Mouse (Mus musculus) intestine, embryonic 14.5 days (tissue): Measurements from ENCODE around the gene Utp11. TPM values are rescaled to one million over a fixed set of nuclear protein-coding genes. Genes with fewer than 3 reads are reported as not detected.
"Not testable (repeated sequence)": the region's sequence is repeated elsewhere in the genome, so short reads cannot be mapped to it uniquely, and the experiment has no call there.

Experiments used
- ATAC-seq: fragments of 200-750 bp; cut with Nextera tagmentation; replicated peaks from 2 replicates; pipeline ENCODE4 v1.8.0; 2017; ENCODE audit warnings: low read depth, moderate number of reproducible peaks, moderate TSS enrichment, moderate library complexity; ENCODE audit not compliant: low FRiP score, low TSS enrichment
- DNase-seq: peaks from one replicate; pipeline ENCODE4 v3.0.0-alpha.2; 2018; ENCODE audit warnings: low spot score
- H3K27ac ChIP-seq: fragments of 300-500 bp; sonication (generic); 2 replicates; pipeline ENCODE4 v1.5.1; 2014; ENCODE audit warnings: low read depth, mild to moderate bottlenecking, control low read depth
- H3K27me3 ChIP-seq: fragments of 300-500 bp; sonication (generic); replicated peaks from 2 replicates; pipeline ENCODE4 v1.6.1; 2014; ENCODE audit warnings: low read length, control low read depth; ENCODE audit not compliant: control insufficient read depth, insufficient read depth
- H3K36me3 ChIP-seq: fragments of 300-500 bp; sonication (generic); 2 replicates; pipeline ENCODE4 v1.6.1; 2014; ENCODE audit warnings: low read length, control low read depth; ENCODE audit not compliant: control insufficient read depth, insufficient read depth
- H3K4me1 ChIP-seq: fragments of 300-500 bp; sonication (generic); replicated peaks from 2 replicates; pipeline ENCODE4 v1.6.1; 2014; ENCODE audit warnings: low read length, control low read depth, mixed read lengths; ENCODE audit not compliant: control insufficient read depth, insufficient read depth
- H3K4me2 ChIP-seq: fragments of 300-500 bp; sonication (generic); 2 replicates; pipeline ENCODE4 v1.6.1; 2014; ENCODE audit warnings: low read length
- H3K4me3 ChIP-seq: fragments of 300-500 bp; sonication (generic); 2 replicates; pipeline ENCODE4 v1.5.1; 2014; ENCODE audit warnings: low read depth, low read length, control low read depth, mixed read lengths
- H3K9ac ChIP-seq: fragments of 300-500 bp; sonication (generic); 2 replicates; pipeline ENCODE4 v1.6.1; 2014; ENCODE audit warnings: mild to moderate bottlenecking, low read length
- H3K9me3 ChIP-seq: fragments of 300-500 bp; sonication (generic); 2 replicates; pipeline ENCODE4 v1.6.1; 2016; ENCODE audit warnings: low read length, control low read depth; ENCODE audit not compliant: control insufficient read depth
- whole genome bisulfite sequencing: fragments of 180-500 bp; shearing (Covaris S2); extraction: QIAGEN DNeasy Blood & Tissue Kit; methylation state at CpG from one replicate; pipeline ENCODE4 v1.1.7; 2014; 5-methylcytosine and 5-hydroxymethylcytosine counted together
- polyA plus RNA-seq: library from polyadenylated mRNA; unstranded; fragments of >200 nt; fragmentation: Nextera tagmentation; extraction: Ambion mirVana; gene quantifications from 2 replicates; pipeline ENCODE4 v1.2.1, GENCODE M21; 2014

Utp11 gene
- polyA plus RNA-seq, 1 experiment from 2014 or later = 57.6 TPM

DNA sequence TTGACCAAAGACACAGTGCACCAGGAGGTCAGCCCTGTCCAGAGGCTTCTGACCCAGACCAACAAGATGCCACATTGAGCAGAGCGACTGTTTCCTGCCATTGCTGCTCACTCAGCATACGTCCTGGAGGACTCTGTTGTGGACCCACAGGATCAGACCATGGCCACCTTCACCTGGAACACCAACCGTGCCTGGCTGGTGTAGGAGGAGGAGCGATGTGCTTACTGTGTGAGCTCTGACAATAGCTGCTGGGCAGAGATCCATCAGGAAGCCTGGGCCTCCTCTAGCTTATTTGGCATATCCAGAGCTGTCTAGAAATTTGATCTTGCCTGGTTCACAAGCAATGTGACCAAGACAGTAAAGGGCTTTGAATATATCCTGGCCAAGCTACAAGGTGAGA lies 25.7 kb upstream of the Utp11 start:
- 96% methylated on average over 4 of the region's 4 CpGs for WGBS
- H3K36me3 ChIP-seq = peaks cover 81% of the 10 kb centered on the region
- H3K9ac ChIP-seq = no peak overlapping the region

DNA sequence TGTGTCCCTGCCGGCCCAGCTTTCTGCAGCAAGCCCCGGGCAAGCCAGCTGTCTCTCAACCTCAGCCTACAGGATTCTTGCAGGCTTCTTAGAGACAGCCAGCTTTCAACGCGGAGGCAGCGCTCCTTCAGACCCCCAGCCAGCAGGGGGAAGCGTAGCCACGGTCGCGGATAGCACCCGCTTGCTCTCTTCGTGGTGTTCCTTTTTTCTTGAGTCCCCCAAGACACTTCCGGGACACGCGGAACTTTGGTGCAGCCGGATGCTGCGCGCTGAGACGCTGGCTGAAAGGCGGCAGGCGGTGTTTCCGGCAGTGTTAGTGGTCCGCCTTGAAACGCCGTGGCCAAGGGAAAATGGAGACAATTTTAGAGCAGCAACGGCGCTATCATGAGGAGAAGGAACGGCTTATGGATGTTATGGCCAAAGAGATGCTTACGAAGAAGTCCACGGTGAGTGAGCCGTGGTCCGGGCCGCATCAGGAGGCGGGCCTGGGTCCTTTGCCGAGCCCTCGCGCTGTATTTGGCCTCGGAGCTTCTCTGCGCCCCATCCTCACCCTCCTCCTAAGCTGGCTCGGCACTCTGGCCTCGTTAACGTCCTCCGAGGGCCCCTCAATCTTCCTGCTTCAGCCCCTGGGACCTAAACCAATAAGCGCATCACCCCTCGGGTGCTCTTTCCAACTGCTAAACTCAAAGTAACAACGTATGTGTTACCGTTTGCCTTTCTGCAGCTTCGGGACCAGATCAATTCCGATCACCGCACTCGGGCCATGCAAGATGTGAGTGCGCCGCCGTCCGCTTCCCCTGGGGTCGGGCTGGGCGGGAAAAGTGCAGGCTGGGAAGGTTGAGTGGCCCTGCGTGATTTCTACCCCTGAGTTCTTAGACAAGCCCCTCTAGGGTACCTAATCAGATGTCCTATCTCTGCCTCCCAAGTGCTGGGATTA lies 21.4 kb upstream of the Utp11 start, which contains the start of gene Sf3a3:
Sf3a3 (plus strand) TSS at position 232 of the 937 bp plus-strand sequence.
- DNase-seq = peak; percentile 96
- H3K36me3 ChIP-seq = peaks cover 41% of the 10 kb centered on the region
- peak within 1 kb of the TSS; percentile 88 for H3K9ac ChIP-seq
- peaks cover 15% of the 10 kb centered on the region for H3K4me1 ChIP-seq
- peak; percentile 88 for ATAC-seq
- H3K9me3 ChIP-seq = no peaks in the 10 kb centered on the region
- H3K27me3 ChIP-seq = no peaks in the 10 kb centered on the region
- under 1% methylated on average over 57 of the region's 57 CpGs for WGBS
- peak within 1 kb of the TSS; percentile 43 for H3K27ac ChIP-seq
- peak within 1 kb of the TSS; percentile 75 for H3K4me3 ChIP-seq
- peak within 1 kb of the TSS; percentile 75 for H3K4me2 ChIP-seq

More for the DNA sequence above, 25.7 kb upstream of the Utp11 start:
- H3K27ac ChIP-seq = no peak overlapping the region
- no peaks in the 10 kb centered on the region for H3K27me3 ChIP-seq
- H3K4me2 ChIP-seq = no peak overlapping the region
- no peak overlapping the region for H3K4me3 ChIP-seq
- ATAC-seq (no peak), DNase-seq (no peak)
- peaks cover 7% of the 10 kb centered on the region for H3K4me1 ChIP-seq
- no peaks in the 10 kb centered on the region for H3K9me3 ChIP-seq

DNA sequence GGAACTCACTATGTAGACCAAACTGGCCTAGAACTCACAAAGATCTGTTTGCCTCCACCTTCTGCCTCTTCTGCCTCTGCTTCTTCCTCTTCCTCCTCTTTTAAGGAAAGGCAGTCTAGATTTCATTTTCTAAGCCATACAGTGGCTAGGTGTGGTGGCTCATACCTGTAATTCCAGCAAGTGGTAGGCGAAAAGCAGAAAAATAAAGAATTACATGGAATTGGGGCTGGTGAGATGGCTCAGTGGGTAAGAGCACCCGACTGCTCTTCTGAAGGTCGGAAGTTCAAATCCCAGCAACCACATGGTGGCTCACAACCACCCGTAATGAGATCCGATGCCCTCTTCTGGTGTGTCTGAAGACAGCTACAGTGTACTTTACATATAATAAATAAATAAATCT lies 20.4 kb upstream of the Utp11 start:
- DNase-seq, H3K27me3 ChIP-seq, H3K27ac ChIP-seq, ATAC-seq, H3K4me3 ChIP-seq, H3K9ac ChIP-seq, H3K9me3 ChIP-seq, H3K4me2 ChIP-seq: not testable (repeated sequence)
- peaks cover 31% of the 10 kb centered on the region for H3K36me3 ChIP-seq
- H3K4me1 ChIP-seq = peaks cover 19% of the 10 kb centered on the region
- WGBS = 81% methylated on average over 4 of the region's 5 CpGs

DNA sequence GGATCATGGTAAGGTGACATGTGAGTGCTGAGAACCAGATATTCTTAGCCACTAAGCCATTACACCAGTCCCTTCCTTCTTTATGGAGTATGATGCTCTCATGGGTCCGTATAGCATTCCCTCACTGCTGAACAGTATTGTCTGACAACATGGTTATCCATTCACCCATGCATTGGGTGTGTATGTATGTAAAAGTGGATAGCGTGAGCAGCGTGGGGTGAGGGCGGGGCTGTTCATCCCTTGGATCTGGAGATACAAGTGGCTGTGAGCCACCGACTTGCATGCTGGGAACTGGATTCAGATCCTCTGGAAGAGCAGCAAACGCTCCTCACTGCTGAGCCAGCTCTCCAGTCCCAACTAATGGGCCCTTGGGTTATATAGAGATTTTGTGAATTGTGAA lies 19.2 kb upstream of the Utp11 start:
- H3K36me3 ChIP-seq = peaks cover 19% of the 10 kb centered on the region
- DNase-seq (no peak), ATAC-seq (no peak)
- H3K9me3 ChIP-seq = no peaks in the 10 kb centered on the region
- H3K27ac ChIP-seq = no peak overlapping the region
- H3K9ac ChIP-seq = no peak overlapping the region
- H3K27me3 ChIP-seq = no peaks in the 10 kb centered on the region
- WGBS = 85% methylated on average over 6 of the region's 6 CpGs
- peaks cover 21% of the 10 kb centered on the region for H3K4me1 ChIP-seq
- no peak overlapping the region for H3K4me2 ChIP-seq
- H3K4me3 ChIP-seq = no peak overlapping the region

DNA sequence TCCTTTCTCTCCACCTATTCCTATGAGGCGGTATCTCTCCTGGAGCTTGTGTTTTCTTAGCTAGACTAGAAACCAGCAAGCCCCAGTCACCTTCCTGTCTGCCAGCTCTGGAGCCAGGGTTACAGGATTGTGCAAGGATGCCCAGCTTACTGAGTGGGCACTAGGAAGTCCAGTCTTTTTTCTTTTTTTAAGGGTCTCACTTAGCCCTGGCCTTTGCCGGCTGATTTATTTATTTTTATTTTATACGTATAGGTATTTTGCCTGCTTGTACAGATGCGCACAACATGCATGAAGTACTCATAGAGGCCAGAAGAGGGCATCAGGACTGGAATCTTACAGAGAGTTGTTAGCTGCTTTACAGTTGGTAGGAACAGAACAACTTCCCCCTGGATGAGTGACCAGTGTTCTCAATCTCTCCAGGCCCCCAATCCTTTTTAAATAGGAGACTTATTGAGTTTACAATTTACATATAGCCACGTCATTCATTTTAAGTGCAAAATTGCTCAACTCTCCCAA lies 17.4 kb upstream of the Utp11 start:
- no peak overlapping the region for H3K27ac ChIP-seq
- no peak overlapping the region for H3K4me3 ChIP-seq
- H3K4me2 ChIP-seq = peak overlapping the region; percentile 58; the same call in 1 of the 2 replicates
- WGBS = 20% methylated on average over 5 of the region's 5 CpGs
- no peaks in the 10 kb centered on the region for H3K27me3 ChIP-seq
- ATAC-seq (no peak), DNase-seq (no peak)
- no peaks in the 10 kb centered on the region for H3K9me3 ChIP-seq
- peaks cover 21% of the 10 kb centered on the region for H3K4me1 ChIP-seq
- H3K9ac ChIP-seq = no peak overlapping the region
- H3K36me3 ChIP-seq = peaks cover 19% of the 10 kb centered on the region

DNA sequence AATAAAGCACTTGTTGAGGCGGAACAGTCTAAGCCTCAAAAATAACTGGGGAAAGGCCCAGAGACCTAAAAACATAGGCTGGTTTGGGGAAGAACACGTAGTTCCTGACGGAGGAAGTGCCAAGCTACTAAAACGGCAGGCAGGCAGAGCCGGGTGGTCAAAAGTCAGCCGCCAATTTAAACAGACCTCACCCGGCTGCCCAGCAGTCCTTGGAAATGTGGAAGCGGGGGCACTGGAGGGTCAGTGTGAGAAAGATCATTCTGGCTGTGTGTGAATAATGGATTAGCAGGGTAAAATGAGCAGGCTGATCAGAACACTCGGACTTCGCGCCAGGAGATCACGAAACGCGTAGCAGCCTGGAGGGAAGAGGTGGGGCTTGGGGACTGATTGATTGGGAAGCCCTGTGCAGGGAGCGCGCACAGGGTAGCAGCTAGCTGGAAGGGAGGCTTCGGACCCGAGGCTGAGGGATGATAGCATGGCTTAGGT lies 16.6 kb upstream of the Utp11 start:
- Histone ChIP-seq H3K9ac (0 out of 2 replicates have a peak overlapping the region, but pooled peaks have one; percentile 25), H3K4me3 (peak overlapping the region; percentile 21), H3K4me1 (peaks cover 24% of the 10 kb centered on the region), H3K27me3 (no peaks in the 10 kb centered on the region), H3K4me2 (peak overlapping the region; percentile 58), H3K27ac (peak overlapping the region; percentile 95), H3K36me3 (peaks cover 20% of the 10 kb centered on the region), H3K9me3 (no peaks in the 10 kb centered on the region)
- no peak for ATAC-seq
- DNase-seq = peak; percentile 71
- 6% methylated on average over 18 of the region's 18 CpGs for WGBS

DNA sequence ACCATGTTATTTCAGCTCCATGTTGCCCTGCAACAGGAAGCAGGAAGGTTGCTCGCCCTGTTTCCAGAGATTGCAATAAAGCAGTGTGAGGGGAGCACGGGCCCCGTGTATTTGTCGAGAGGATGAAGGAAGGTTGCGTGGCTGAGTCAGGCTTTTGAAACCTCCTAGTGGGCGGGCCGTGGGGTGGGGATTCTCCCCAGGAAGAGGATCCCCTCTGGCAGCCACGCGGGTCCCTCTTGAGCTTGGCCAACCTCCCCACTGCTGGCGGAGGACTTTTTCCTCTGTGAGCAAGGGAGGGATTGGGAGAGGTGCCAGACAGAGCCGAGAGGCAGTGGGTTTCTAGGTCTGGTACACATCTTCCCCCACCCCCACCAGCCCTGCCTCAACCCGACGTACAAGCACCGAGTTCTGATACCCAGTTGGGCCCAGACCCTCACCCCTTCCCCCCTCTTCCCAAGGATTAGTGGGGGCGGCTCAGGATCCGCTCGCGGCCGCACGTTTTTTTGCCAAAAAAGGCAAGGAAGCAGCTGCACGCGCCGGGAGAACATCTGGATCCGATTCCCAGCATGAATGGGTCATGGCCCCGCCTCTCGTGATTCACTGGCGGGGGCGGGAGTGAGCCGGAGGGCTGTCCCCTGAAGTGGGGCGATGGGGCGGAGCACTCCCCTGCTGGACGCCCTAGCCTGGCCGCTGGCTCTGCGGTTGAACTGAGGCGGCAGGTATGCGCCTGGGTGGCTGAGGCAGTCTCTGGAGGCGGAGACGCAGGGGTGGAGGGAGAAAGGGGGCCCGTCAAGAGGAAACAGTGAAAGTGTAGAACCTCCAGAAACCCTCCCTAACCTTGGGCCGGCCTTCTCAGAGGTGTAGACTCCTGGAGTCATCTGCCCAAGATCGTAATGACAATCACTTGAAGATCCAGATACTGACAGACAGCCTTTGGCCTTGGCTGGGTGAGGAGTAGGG lies 15.4 kb upstream of the Utp11 start:
- peak; percentile 93 for DNase-seq
- H3K27ac ChIP-seq = peak overlapping the region; percentile 95
- peak overlapping the region; percentile 27; the same call in 1 of the 2 replicates for H3K9ac ChIP-seq
- peaks cover 36% of the 10 kb centered on the region for H3K4me1 ChIP-seq
- peak overlapping the region; percentile 27 for H3K4me3 ChIP-seq
- under 1% methylated on average over 40 of the region's 41 CpGs for WGBS
- peak overlapping the region; percentile 58 for H3K4me2 ChIP-seq
- peak; percentile 85 for ATAC-seq
- peaks cover 20% of the 10 kb centered on the region for H3K36me3 ChIP-seq
- H3K9me3 ChIP-seq = no peaks in the 10 kb centered on the region
- H3K27me3 ChIP-seq = no peaks in the 10 kb centered on the region

DNA sequence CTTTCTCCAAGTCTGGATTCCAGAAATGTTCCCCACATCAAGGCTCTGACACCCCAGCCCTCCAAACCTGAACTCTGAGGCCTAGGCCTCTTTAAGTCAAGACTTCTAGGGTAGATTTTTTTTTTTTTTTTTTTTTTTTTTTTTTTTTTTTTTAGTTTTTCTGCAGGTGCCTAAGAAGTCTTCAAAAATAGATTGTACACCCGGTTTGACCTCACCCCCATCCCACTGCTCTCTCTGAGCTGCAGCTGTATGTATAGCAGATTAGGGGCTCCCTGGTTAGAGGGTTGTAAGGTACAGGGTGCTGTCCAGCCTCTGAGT lies 14.8 kb upstream of the Utp11 start:
- 0 out of 2 replicates have a peak overlapping the region, but pooled peaks have one; percentile 27 for H3K4me3 ChIP-seq
- WGBS = 5% methylated on average over 1 of the region's 1 CpGs
- DNase-seq, H3K27me3 ChIP-seq, H3K9me3 ChIP-seq, ATAC-seq, H3K9ac ChIP-seq: not testable (repeated sequence)
- H3K36me3 ChIP-seq = peaks cover 20% of the 10 kb centered on the region
- H3K4me2 ChIP-seq = peak overlapping the region; percentile 58
- H3K27ac ChIP-seq = peak overlapping the region; percentile 95
- H3K4me1 ChIP-seq = peaks cover 42% of the 10 kb centered on the region
